Mouse (Mus musculus) heart, postnatal 0 days (tissue): Measurements from ENCODE around the gene Ifit2. TPM values are rescaled to one million over a fixed set of nuclear protein-coding genes. Genes with fewer than 3 reads are reported as not detected.

ENCODE experiments used
- ATAC-seq: fragments of 200-750 bp; cut with Nextera tagmentation; 2 replicates; pipeline ENCODE4 v1.8.0; 2017; ENCODE audit warnings: low read depth, moderate number of reproducible peaks, moderate library complexity; ENCODE audit not compliant: insufficient read depth
- DNase-seq: peaks from one replicate; pipeline ENCODE4 v3.0.0-alpha.2; 2016; ENCODE audit warnings: low spot score
- H3K27ac ChIP-seq: fragments of 300-500 bp; sonication (generic); 2 replicates; pipeline ENCODE4 v1.5.1; 2014; ENCODE audit warnings: low read depth, mild to moderate bottlenecking
- H3K27me3 ChIP-seq: fragments of 300-500 bp; sonication (generic); 2 replicates; pipeline ENCODE4 v1.6.1; 2014; ENCODE audit warnings: low read length, mixed read lengths; ENCODE audit not compliant: control insufficient read depth, insufficient read depth
- H3K36me3 ChIP-seq: fragments of 300-500 bp; sonication (generic); replicated peaks from 2 replicates; pipeline ENCODE4 v1.6.1; 2014; ENCODE audit warnings: low read length, mixed read lengths; ENCODE audit not compliant: control insufficient read depth, insufficient read depth
- H3K4me1 ChIP-seq: fragments of 300-500 bp; sonication (generic); 2 replicates; pipeline ENCODE4 v1.6.1; 2014; ENCODE audit warnings: antibody characterized with exemption; ENCODE audit not compliant: control insufficient read depth, insufficient read depth
- H3K4me2 ChIP-seq: fragments of 300-500 bp; sonication (generic); 2 replicates; pipeline ENCODE4 v1.6.1; 2014; ENCODE audit warnings: low read depth, mild to moderate bottlenecking, low read length, moderate library complexity
- H3K4me3 ChIP-seq: fragments of 300-500 bp; sonication (generic); 2 replicates; pipeline ENCODE4 v1.5.1; 2014; ENCODE audit warnings: low read depth, low read length
- H3K9ac ChIP-seq: fragments of 300-500 bp; sonication (generic); replicated peaks from 2 replicates; pipeline ENCODE4 v1.6.1; 2014; ENCODE audit warnings: low read depth, low read length, mixed read lengths
- H3K9me3 ChIP-seq: fragments of 300-500 bp; sonication (generic); replicated peaks from 2 replicates; pipeline ENCODE4 v1.6.1; 2016; ENCODE audit warnings: low read length; ENCODE audit not compliant: control insufficient read depth
- CTCF ChIP-seq: IDR thresholded peaks from 2 replicates; pipeline ENCODE4 v1.5.1; 2016; ENCODE audit warnings: antibody characterized with exemption, control low read depth, low read depth
- EP300 ChIP-seq: IDR thresholded peaks from 2 replicates; pipeline ENCODE4 v1.6.1; 2016; ENCODE audit warnings: antibody characterized with exemption, low read depth
- WGBS: fragments of 180-500 bp; shearing (Covaris S2); extraction: QIAGEN DNeasy Blood & Tissue Kit; methylation state at CpG from one replicate; pipeline ENCODE4 v1.1.7; 2014; 5-methylcytosine and 5-hydroxymethylcytosine counted together
- polyA plus RNA-seq: library from polyadenylated mRNA; unstranded; fragments of >200 nt; fragmentation: Nextera tagmentation; extraction: Ambion mirVana; gene quantifications from 2 replicates; pipeline ENCODE4 v1.2.1, GENCODE M21; 2015
- total RNA-seq: library from RNA; depleted of rRNA; stranded (reverse); fragments of >200 nt; gene quantifications from 2 replicates; pipeline ENCODE4 v1.2.3, GENCODE M21; 2014; ENCODE audit warnings: low replicate concordance

Ifit2 gene
- total and polyA plus RNA-seq, 2 experiments from 2014 or later, result 4.6 to 9.1 TPM

GRCm38 (mm10) chr19:34519646-34520045 is 30.8 kb upstream of the Ifit2 start:
- Histone ChIP-seq H3K36me3 (peaks cover 20% of the 10 kb centered on the region; the same call in 1 of the 2 replicates), H3K27me3 (no peaks in the 10 kb centered on the region), H3K4me2 (no peak overlapping the region), H3K9ac (no peak overlapping the region), H3K27ac (no peak overlapping the region), H3K4me1 (peaks cover 10% of the 10 kb centered on the region; the same call in 1 of the 2 replicates), H3K4me3 (no peak overlapping the region), H3K9me3 (no peaks in the 10 kb centered on the region)
- TF ChIP-seq EP300 (no peak), CTCF (no peak)
- ATAC-seq (no peak), DNase-seq (no peak)
- 84% methylated on average over 3 of the region's 3 CpGs for WGBS

- 70% methylated on average over 4 of the region's 4 CpGs for WGBS
- DNase-seq, result no peak
- no peak overlapping the region for H3K27ac ChIP-seq
- TF ChIP-seq EP300, result no peak
- TF ChIP-seq CTCF, result no peak
- H3K9ac ChIP-seq, result no peak overlapping the region
- no peak for ATAC-seq
- no peaks in the 10 kb centered on the region for H3K9me3 ChIP-seq
- peaks cover 10% of the 10 kb centered on the region; the same call in 1 of the 2 replicates for H3K4me1 ChIP-seq
- H3K4me2 ChIP-seq, result no peak overlapping the region
- H3K4me3 ChIP-seq, result no peak overlapping the region
- peaks cover 20% of the 10 kb centered on the region; the same call in 1 of the 2 replicates for H3K36me3 ChIP-seq
- H3K27me3 ChIP-seq, result no peaks in the 10 kb centered on the region
These were observed 30.4 kb upstream of the Ifit2 start for GRCm38 (mm10) chr19:34520051-34520450.

GRCm38 (mm10) chr19:34521361-34521760 is 29.1 kb upstream of the Ifit2 start:
- TF ChIP-seq CTCF (no peak), EP300 (no peak)
- peaks cover 8% of the 10 kb centered on the region; the same call in 1 of the 2 replicates for H3K4me1 ChIP-seq
- H3K27ac ChIP-seq, result no peak overlapping the region
- peaks cover 20% of the 10 kb centered on the region; the same call in 1 of the 2 replicates for H3K36me3 ChIP-seq
- no peak overlapping the region for H3K4me3 ChIP-seq
- H3K9ac ChIP-seq, result no peak overlapping the region
- ATAC-seq (no peak), DNase-seq (no peak)
- H3K4me2 ChIP-seq, result no peak overlapping the region
- 57% methylated on average over 2 of the region's 2 CpGs for WGBS
- H3K9me3 ChIP-seq, result no peaks in the 10 kb centered on the region
- no peaks in the 10 kb centered on the region for H3K27me3 ChIP-seq

- H3K27me3 ChIP-seq, result no peaks in the 10 kb centered on the region
- DNase-seq, result no peak
- H3K9ac ChIP-seq, result no peak overlapping the region
- no peaks in the 10 kb centered on the region for H3K9me3 ChIP-seq
- H3K36me3 ChIP-seq, result peaks cover 20% of the 10 kb centered on the region; the same call in 1 of the 2 replicates
- peaks cover 6% of the 10 kb centered on the region; the same call in 1 of the 2 replicates for H3K4me1 ChIP-seq
- H3K4me2 ChIP-seq, result no peak overlapping the region
- 77% methylated on average over 1 of the region's 1 CpGs for WGBS
- no peak overlapping the region for H3K4me3 ChIP-seq
- no peak for ATAC-seq
- TF ChIP-seq EP300 (no peak), CTCF (no peak)
- no peak overlapping the region for H3K27ac ChIP-seq
These were observed 28.5 kb upstream of the Ifit2 start for GRCm38 (mm10) chr19:34521978-34522377.

GRCm38 (mm10) chr19:34523106-34523725 is 27.3 kb upstream of the Ifit2 start:
- Histone ChIP-seq H3K4me2 (no peak overlapping the region), H3K27ac (no peak overlapping the region; the same call in 1 of the 2 replicates), H3K9me3 (no peaks in the 10 kb centered on the region), H3K36me3 (peaks cover 17% of the 10 kb centered on the region; the same call in 1 of the 2 replicates), H3K9ac (no peak overlapping the region), H3K4me3 (no peak overlapping the region), H3K4me1 (peaks cover 6% of the 10 kb centered on the region; the same call in 1 of the 2 replicates), H3K27me3 (no peaks in the 10 kb centered on the region)
- no peak for DNase-seq
- no peak for ATAC-seq
- 71% methylated on average over 12 of the region's 12 CpGs for WGBS
- TF ChIP-seq EP300 (no peak), CTCF (no peak)
